Mouse (Mus musculus): ENCODE measurements at regions not wholly inside any gene's neighbourhood (a gene's known extent, or its start where the extent isn't known, plus 50 kb on each side); places are given as distances from the start of the nearest gene placed in this dataset.

GRCm38 (mm10) chr17:9768275-9768674 lies 98.8 kb upstream of the Pabpc6 start:
- no peak for TF ChIP-seq POLR2A (IDR thresholded peaks at IDR 0.05; ENCODE audit: borderline replicate concordance, low read depth, low read length)
- TF ChIP-seq CTCF (IDR thresholded peaks at IDR 0.05; ENCODE audit: low read depth, low read length) = no peak
